Mouse (Mus musculus) lung, postnatal 4 days (tissue): ENCODE results near the gene Tmcc3.

Experiments
- DNase-seq, 2 experiments: peaks; one replicate each; pipeline ENCODE4 v3.0.0; 2021

The Tmcc3 gene

GRCm38 (mm10) chr10:94474185-94474584, 162.4 kb downstream of the Tmcc3 start:
- DNase-seq: no peak

GRCm38 (mm10) chr10:94477366-94478225, 165.8 kb downstream of the Tmcc3 start:
- DNase-seq: no peak

- DNase-seq: peak in 1 of 2 experiments; percentile 33
Measured at GRCm38 (mm10) chr10:94479646-94480045, 167.9 kb downstream of the Tmcc3 start.

GRCm38 (mm10) chr10:94480380-94481101, 168.8 kb downstream of the Tmcc3 start:
- DNase-seq: peak; percentile 57 to 70

- DNase-seq: no peak
Measured at GRCm38 (mm10) chr10:94481613-94482012, 169.9 kb downstream of the Tmcc3 start.

GRCm38 (mm10) chr10:94486179-94486578, 174.4 kb downstream of the Tmcc3 start:
- peak in 1 of 2 experiments; percentile 49 for DNase-seq

- DNase-seq: no peak
Measured at GRCm38 (mm10) chr10:94489509-94489908, 177.8 kb downstream of the Tmcc3 start.

- DNase-seq: no peak
Measured at GRCm38 (mm10) chr10:94491006-94491405, 179.3 kb downstream of the Tmcc3 start.

GRCm38 (mm10) chr10:94494403-94494846, 182.7 kb downstream of the Tmcc3 start:
- peak; percentile 52 to 59 for DNase-seq

GRCm38 (mm10) chr10:94495496-94496235, 183.9 kb downstream of the Tmcc3 start:
- DNase-seq: no peak

GRCm38 (mm10) chr10:94496826-94497440, 185.2 kb downstream of the Tmcc3 start:
- DNase-seq: no peak

- DNase-seq: no peak
Measured at GRCm38 (mm10) chr10:94500210-94500876, 188.6 kb downstream of the Tmcc3 start.

GRCm38 (mm10) chr10:94500877-94501273, 189.1 kb downstream of the Tmcc3 start:
- no peak for DNase-seq

- DNase-seq: no peak
Measured at GRCm38 (mm10) chr10:94501796-94502195, 190.0 kb downstream of the Tmcc3 start.

- DNase-seq: no peak
Measured at GRCm38 (mm10) chr10:94505248-94505772, 193.6 kb downstream of the Tmcc3 start.

GRCm38 (mm10) chr10:94508863-94509262, 197.1 kb downstream of the Tmcc3 start:
- DNase-seq: no peak

- DNase-seq: no peak
Measured at GRCm38 (mm10) chr10:94512771-94513170, 201.0 kb downstream of the Tmcc3 start.

- DNase-seq: no peak
Measured at GRCm38 (mm10) chr10:94514091-94514505, 202.3 kb downstream of the Tmcc3 start.

- peak; percentile 83 to 89 for DNase-seq
Measured at GRCm38 (mm10) chr10:94514506-94515178, 202.9 kb downstream of the Tmcc3 start.

- DNase-seq: peak; percentile 80 to 86
Measured at GRCm38 (mm10) chr10:94515179-94515545, 203.4 kb downstream of the Tmcc3 start.

- DNase-seq: no peak
Measured at GRCm38 (mm10) chr10:94515583-94515982, 203.8 kb downstream of the Tmcc3 start.
